Mouse (Mus musculus): ENCODE results near the gene Shf.

Gene Shf

DNA sequence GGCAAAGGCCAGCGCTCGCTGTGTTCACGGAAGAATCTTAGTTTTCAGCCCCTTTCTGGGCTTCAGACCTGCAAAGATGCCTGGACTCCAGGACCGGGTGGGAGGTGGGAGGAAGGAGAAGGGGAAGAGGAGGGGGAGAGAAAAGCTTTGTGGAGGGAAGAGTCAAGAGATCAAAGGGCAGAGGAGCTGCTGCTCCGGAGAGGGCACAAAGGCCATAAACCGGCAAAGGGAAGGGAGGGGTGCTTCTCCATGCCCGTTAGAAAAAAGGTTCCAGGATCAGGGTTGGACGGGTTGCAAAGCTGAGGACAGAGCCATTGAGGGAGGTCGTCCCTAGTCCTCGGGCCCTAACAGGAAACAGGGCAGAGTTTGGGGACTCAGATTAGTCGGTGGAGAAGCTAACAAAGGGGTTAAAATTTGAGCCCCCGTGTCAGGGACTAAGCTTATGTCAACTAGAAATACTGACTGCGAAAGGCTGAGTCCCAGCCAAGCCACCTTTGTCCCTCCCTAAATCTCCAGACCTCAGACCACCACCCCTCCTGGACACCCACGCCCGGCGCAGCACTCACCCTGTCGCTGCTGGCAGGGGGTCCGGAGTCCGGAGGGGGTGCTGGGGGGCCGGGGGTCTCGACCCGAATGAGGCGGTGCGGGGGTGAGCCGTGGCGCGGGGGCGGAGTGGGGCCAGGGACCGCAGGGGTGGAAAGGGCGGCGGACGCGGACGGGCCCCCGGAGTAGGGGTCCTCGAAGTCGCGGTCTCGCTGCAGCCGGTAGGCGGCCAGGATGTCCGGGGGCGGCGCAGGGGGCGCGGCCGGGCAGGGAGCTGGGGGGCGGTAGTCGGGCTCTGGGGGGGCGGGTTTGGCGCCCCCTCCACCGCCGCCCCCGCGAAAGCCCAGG is 636 bp downstream of the Shf start:
- peak; percentile 34 for DNase-seq (ENCODE audit: low read depth, low spot score)

DNA sequence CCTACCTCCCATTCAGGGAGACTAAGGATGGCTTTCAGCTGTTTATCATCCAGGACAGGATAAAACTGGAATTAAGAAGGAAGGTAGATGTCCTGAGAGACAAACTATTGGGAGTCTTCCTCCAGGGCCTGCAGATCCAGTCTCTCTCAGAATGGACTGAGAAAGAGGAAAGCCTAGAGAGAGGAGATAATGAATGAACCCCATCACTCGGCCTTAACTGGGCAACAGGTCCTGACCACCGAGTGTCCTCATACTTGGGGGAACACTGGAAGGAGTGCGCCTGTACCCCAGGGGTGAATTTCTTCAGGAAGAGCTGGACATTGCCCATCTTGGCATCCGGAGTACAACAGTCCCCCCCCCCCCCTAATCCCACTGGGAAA is 1.3 kb downstream of the Shf start:
- DNase-seq (ENCODE audit: low read depth, low spot score): no peak

DNA sequence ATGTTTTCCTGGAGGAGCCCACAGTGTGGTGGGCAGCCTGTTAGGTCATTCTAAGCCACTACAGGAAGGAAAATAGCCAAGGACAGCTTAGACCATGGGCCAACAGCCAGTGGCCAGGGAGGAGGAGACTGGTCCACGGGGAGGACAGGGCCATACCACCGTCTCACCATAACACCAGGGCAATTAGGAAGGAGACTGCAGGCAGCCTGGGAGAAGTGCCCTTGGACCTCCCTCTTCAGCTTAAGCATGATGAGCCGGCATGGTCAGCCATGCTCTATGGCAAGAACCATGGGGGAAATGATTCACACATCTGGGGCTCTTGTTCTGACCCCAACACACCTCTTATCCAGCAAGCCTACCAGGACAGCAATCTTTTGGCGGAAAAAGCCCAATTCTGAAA is 1.8 kb downstream of the Shf start:
- DNase-seq (ENCODE audit: low read depth, low spot score): no peak

DNA sequence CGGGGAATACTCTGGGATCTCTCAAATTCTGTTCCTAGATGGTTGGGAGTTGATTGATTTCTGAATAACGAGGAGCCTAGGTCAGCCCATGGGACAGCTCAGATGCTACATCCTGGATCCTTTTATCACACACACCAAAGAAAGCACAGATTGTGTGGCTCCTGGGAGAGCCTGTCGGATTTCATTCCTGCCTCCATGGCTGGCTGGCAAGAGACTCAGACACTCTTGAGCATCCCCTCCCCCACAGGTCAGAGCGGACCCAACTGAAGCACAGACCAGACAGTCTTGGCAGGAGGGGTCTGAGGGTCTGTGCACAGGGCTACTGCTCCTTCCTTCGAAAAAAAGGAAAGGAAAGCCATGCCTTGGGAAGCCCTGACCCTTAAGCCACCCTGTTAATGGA is 2.3 kb downstream of the Shf start:
- no peak for DNase-seq (ENCODE audit: low read depth, low spot score)

DNA sequence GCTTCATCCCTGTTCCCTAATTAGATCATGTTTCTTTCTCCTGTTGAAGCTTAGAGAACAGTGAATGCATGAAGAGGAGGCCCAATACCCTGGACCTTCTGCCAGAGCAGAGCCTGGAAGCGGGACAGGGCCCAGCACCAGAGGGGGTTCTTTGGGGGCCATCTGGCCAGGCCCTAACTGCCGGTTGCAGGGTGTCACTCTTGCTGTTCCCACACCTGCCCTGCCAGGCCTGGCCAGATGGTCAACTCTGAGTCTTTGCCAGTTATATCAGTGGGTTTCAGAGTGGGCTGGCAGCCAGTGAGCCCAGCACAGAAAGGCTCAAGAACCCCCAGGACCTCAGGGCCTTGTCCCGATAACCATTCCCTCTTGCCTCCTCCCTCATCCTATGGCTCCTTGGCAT is 2.9 kb downstream of the Shf start:
- no peak for DNase-seq (ENCODE audit: low read depth, low spot score)

DNA sequence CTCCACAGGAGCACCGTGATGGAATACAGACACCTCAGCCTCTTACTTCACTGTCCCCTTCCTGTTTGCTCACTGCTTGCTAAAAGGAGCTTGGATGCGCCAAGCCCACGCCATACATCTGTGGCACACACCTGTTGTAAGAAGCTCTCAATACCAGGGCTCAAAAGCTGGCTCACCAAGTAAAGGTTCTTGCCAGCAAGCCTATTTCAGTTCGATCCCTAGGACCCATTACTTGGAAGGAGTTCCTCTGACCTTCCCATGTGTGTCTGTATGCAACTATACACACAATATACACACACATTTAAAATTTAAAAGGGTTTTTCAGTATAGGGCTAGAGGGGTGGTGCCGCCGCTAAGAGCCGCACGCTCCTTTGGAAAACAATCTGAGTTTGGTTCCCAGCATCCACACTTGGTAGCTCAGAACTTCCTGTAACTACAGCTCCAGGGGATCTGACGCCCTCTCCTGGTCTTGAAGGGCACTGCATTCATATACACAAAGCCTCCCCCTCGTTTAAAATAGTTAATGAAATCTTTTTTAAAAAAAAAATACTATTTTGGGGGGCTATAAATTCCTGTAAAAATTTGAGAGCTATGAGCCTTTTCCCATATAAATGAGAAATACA is 3.6 kb downstream of the Shf start:
- peak; percentile 73 for DNase-seq (ENCODE audit: low read depth, low spot score)

DNA sequence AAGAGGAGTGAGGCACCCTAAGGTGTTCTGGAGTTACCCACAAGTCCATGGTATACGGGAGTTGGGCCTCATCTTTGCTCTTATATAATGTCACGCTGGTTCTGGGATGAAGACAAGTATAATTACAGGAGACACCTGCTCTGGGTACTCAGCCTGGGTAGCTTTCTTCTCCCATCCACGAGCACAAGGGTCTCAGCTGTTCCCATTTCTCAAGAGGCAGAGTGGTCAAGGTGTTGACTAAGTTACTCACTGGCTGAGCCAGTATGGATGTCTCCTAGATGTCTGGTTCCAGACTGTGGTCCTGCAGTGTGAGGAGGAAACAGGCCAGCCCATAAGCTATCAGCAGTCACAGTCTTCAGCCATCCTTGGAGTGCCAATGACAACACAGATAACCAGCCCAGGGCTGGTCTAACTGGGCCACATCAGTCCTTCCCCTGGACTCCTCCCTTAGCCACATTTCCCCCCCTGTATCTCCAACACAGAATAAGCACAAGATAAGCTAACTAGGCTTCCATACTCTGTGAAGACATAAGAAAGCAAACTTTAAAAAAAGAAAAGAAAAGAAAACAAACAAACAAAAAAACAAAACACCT is 4.5 kb downstream of the Shf start:
- DNase-seq (ENCODE audit: low read depth, low spot score): no peak

DNA sequence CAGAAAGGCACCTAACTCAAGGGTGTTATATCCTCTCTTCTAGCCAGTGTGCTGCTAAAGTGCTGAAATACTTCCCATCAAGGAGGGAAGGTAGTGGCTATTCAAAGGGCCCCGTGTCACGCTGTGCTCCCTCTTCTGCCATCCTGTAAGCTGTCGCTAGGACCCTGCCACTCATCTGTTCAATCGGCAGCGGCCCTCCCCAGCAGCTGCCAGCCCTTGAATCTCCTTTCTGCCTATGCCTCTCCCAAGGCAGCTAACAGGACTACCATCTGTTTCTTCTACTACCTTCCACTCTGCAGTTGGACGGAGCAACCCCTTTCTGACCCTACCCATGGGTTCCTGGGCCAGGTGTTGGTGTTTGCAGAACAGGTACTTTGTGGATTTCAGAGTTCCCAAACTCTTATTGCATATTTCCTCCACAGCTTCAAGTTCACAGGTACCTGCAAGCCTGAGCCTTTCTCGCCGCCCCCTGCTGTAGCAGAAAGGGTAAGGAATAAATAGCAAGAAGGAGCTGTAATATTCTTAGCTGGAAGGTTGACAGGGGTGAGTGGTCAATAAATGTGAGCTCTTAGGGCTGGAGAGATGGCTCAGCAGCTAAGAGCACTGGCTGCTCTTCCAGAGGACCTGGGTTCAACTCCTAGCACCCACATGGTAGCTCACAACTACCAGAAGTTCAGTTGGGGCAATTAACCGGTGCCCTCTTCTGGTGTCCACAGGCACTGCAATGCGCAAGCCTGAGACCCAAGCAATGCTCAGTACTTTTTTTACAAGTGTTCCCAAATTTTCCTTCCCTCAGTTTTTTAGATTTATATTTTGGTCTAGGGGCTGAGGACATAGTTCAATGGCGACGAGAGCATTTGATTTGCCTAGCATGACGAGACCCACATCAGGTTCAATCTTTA is 6.1 kb downstream of the Shf start:
- DNase-seq (ENCODE audit: low read depth, low spot score): no peak

DNA sequence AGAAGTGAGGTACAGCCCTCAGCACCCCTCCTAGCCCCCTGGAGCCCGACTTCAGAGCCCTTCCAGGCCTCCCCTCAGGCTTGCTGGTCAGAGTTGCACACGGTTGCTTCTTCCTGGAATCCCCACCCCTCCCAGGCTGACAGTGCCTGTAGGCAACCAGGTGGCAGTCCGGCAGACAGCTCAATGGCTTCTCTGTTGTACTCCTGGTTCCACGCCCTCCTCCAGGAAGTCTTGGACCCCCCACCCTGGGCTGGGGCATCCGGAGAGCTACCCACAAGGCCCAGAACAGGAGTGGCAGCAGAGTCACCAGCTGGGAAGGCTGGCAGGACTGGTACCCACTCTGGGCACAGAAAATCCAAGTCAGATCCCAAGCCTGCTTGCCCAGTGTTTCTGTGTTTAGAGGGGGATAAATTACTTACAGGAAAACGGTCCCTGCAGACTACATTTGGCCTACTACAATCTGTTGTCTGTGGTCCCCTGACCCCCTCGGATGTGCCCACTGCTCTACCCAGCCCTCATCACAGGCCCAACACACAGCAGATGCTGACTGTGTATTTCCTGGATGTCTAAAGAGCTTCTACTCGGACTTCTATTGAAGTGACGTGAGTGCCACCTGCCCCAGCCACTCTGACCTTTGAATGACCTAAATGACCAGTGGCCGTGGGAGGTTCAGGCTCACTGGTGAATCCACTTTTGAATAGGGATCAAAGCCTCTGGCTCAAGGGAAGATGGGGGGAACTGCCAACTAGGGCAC is 6.9 kb downstream of the Shf start:
- DNase-seq (ENCODE audit: low read depth, low spot score): no peak

DNA sequence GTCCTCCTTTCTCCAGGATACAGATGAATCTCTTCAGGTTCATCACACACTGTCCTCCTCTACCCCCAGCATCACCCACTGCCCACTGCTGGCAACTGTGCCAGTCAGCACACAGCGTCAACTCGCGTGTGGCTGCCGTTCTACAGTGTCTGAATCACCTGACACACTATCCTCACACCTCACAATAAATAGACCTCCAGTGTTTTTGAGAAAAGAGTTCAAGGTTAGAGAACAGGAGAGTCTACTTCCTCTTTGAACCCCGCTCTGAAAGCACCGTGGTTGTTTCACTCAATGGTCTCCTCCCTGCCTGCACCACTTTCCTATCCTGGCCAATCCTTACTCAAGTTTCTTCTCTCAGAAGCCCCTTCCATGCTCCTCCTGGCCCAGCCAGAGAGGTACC is 7.8 kb downstream of the Shf start:
- DNase-seq (ENCODE audit: low read depth, low spot score): no peak

DNA sequence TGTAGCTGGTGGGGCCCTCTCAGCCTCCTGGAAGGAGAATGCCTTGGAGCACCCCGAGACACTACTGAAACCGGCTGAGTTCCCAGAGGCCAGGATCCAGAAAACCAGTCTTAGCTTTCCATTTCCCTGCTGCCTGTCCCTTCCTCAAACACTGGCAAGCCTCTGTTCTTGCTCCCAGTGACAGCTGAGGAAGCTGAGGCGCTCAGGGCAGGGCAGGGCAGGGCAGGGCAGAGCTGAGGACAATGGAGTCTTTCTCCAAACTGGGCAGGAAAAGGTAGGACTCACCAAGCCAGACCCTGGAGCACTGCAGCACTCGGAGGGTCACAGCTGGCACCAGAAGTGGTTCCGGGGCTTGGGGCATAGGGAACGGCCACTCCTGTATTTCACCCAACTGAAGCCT is 8.7 kb downstream of the Shf start:
- DNase-seq (ENCODE audit: low read depth, low spot score): no peak

DNA sequence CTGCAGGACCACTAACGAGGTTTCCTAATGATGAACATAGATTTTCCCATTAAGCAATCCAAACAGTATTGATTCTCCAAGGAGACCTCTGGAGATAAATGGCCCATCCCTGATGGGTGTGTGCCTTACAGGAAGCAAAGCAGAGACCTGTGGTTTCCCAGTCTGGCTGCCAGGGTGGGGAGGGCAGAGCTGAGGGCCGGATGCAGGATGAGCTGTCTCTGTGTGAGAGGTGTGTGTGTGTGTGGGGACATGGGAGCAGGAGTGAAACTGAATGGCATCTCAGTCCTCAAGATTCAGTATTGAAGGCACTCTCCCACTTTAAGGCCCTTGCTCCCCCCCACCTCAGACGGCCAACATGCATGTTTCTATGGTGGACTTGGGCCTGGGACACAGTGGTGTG is 12.8 kb downstream of the Shf start:
- no peak for DNase-seq (ENCODE audit: low read depth, low spot score)

DNA sequence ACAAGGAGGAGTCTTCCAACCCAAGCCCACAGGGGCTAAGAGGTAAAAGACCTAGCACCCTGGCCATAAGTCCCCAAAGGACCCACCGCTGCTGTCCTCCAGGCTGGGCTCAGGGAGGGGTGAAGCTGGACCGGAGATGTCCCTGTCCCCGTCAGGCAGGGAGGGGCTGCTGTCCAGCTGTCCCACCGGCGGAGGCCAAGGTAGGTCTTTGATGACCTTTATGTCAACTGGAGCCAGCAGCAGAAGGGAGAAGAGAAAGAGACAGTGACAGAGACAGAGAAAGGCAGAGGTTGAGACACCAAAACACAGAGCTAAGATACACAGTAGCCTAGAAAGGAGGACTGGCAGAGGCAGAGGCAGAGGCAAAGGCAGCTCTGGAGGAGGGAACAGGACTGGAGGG is 13.6 kb downstream of the Shf start:
- no peak for DNase-seq (ENCODE audit: low read depth, low spot score)

DNA sequence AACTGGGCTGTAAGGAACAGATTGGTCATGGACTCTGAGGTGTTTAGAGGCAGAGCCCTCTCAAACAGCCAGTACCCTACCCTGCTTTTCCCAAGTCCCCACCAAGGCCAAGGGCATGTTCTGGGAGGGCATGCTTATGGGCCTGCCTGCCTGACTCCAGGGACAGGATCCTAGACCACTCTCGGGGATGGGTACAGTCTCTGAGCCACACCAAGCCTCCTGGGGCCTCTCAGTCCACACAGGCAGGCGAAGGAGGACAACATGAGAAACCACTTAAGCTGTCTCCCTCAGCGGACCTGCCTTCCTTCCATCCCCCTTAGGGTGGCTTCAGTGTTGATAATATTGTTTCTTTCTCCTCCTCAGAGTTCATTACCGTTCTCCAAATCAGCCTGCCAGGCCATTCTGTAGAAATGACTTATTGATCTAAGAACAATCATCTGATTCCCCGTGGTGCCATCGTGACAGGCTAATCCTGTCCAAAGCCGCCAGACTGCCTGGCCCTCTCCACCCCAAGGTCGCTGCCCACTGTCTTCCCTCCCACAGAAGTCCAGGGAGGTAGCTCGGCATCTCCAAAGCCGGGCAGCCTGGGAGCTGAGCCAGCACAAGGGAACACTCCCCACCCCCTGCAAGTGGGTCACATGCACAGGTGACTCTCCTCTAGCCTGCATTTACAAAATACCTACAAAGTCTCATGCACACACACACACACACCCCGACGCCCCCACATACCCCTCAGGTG is 14.6 kb downstream of the Shf start:
- no peak for DNase-seq (ENCODE audit: low read depth, low spot score)

DNA sequence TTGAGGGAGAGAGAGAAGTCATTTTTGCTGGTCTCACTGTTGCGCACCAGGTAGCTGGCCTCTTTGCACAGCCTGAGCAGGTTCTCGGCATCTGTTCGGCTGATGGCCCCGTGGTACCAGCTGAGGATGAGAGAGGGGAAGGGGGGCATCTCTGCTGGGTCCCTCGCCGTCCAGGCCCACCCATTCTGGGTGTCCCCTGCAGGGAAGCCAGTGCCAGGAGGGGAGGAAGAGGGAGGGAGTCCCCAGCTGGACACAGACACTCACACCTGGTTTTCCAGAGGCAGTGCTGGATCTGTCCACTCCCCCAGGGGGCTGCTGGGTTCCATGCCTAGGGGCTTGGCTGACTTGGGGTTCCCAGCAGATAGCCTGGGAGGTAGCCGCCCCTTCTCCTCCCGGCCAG is 15.2 kb downstream of the Shf start:
- no peak for DNase-seq (ENCODE audit: low read depth, low spot score)

DNA sequence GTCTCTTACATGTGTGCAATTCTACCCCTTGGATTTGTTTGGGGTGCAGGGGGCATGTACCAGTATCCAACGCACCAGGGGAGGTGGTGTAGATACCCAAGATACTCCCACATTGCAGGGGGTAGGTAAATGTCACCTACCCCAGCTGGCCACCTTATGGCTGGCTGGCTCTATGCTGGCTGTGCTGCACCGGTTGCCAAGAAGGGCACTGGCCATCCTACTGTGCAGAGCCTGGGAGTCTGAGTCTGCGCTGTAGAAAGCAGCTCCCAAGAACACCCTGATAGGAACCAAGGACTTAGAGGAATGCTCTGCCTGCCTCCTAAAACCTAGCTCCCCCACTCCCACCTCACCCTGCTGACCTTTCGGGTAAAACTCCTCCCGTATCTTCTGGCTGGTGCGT is 16.0 kb downstream of the Shf start:
- DNase-seq (ENCODE audit: low read depth, low spot score): no peak

DNA sequence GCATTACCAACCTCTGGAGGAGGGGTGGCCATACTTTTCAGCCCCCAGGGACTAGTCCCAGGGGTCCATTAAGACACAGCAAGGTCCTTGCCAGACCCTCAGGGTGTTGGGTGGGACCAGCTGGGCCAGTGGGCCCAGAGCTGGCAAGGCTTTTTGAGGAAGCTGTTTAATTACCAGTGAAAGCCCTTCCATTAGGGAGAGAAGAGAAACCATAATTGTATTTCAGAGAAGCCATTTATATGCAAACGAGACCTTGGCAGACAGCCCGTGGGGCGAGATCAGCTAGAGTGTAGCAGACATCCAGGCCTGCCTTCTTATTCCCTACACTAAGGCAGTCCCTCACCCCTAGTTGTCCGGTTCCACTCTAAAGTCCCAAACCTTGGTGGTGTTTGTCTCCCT is 17.0 kb downstream of the Shf start:
- DNase-seq (ENCODE audit: low read depth, low spot score): peak; percentile 80

DNA sequence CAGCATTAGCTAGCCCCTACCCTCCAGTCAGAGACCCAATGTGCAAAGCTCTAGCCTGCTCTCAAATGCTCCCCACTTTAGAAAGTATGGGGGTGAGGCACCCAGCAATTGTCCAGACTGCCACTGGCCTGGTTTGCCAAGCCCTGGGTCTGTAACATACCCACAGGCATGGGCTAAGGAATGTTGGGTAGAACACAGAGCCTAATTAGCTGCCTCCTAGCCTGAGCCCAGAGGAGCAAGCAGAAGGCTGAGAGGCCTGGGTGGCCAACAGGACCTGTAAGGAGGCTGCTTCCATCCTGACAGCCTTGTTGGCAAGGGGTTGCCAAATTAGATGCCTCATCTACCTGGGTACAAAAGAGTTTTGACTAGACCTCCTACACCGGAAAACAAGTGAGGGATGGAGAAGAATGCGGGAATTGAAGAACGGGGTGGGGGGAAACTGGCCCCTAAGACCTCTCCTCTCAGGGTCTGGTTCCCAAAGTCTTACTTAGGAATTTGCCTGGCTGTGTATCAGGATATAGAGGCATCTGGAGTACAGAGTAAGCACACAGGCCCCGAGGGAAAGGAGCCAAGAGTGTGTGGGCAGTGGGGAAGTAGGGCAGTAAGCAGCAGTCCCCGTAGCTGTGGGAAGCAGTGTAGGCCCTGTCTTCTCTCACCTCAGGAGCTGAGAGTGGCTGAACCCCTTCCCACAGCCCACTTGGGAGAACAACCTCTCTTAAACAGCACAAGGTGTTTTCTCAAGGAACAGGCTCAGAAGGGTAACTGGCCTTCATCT is 17.6 kb downstream of the Shf start:
- DNase-seq (ENCODE audit: low read depth, low spot score): no peak

DNA sequence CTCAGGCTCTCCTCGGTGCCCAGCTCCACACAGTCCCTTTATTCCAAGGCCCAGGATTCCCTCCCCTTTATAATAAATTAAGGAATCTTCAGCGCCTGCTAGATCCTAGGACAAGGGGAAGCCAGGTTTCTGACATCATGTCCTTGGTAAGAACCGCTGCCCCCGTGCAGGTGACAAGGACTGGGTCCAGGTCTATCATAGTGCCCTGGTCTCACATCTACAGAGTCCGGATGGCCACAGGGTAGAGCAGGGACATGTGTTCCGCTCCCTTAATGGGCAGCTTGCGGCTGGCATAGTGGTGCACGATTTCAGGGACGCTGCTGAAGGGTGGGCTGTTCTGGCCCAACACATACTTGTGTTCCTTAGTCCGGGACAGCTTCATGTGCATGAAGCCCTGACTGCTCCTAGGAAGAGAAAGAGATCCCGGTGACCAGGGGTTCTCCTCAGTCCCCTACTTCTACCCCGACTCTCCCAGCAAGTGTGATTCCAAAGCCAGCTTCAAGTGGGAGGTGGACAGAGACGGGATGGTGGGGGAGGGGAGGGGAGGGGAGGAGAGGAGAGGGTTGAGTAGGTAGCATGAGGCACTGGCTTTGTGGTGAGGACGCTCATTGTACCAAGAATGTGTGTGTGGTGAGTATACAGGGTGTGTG is 19.7 kb downstream of the Shf start:
- DNase-seq (ENCODE audit: low read depth, low spot score): no peak
